Mouse (Mus musculus) layer of hippocampus, adult 18-20 months (tissue): Measurements from ENCODE around the gene Hist1h2bp. TPM values are rescaled to one million over a fixed set of nuclear protein-coding genes. Genes with fewer than 3 reads are reported as not detected.

Source experiments
- microRNA-seq, 2 experiments: library from miRNA; unstranded; fragments of <30 nt; microRNA quantifications; one replicate each; pipeline ENCODE4 v1.2.0; 2021
- total RNA-seq, 2 experiments: library from RNA; stranded (reverse); gene quantifications; 2 replicates each; pipeline ENCODE4 v1.2.3; 2021

Hist1h2bp gene
- total RNA-seq, 2 experiments from 2014 or later: 4.7 to 5.9 TPM

Small RNA genes within 50 kb of the gene (microRNA-seq; reads per million reads assigned to microRNA genes)
- 0 reads per million in 2 experiments for gene Gm19658
- 0 reads per million in 2 experiments for gene Gm44346
- 0 reads per million in 2 experiments for gene Gm44454
- gene Gm44466: 0 reads per million in 2 experiments

Other genes with a start within 250 kb of the Hist1h2bp start
- gene Olfr1366, start 244.7 kb upstream of the Hist1h2bp start, total RNA-seq: not detected
- gene Olfr1535, start 227.6 kb upstream of the Hist1h2bp start, total RNA-seq: not detected
- not detected for gene Olfr1364, start 205.7 kb upstream of the Hist1h2bp start, total RNA-seq
- gene Olfr1362, start 173.4 kb upstream of the Hist1h2bp start, total RNA-seq: not detected
- not detected for gene Olfr11, start 144.9 kb upstream of the Hist1h2bp start, total RNA-seq
- gene Olfr1361, start 124.1 kb upstream of the Hist1h2bp start, total RNA-seq: not detected
- gene Olfr1360, start 110.1 kb upstream of the Hist1h2bp start, total RNA-seq: not detected
- gene Olfr1359, start 89.3 kb upstream of the Hist1h2bp start, total RNA-seq: not detected
- 10 to 100 TPM; 27.6 to 36.7 TPM for gene Hist1h2bl, start 71.3 kb upstream of the Hist1h2bp start, total RNA-seq
- gene Hist1h2ai, start 71.0 kb upstream of the Hist1h2bp start, total RNA-seq: 10 to 100 TPM in 1 of 2 experiments, 1 to 10 TPM in 1; 8.2 to 48.5 TPM
- gene Hist1h3h, start 69.8 kb upstream of the Hist1h2bp start, total RNA-seq: 10 to 100 TPM; 48.4 to 55.7 TPM
- gene Hist1h2bm, start 65.4 kb upstream of the Hist1h2bp start, total RNA-seq: 1 to 10 TPM; 2.9 to 3.3 TPM
- gene Hist1h4j, start 52.4 kb upstream of the Hist1h2bp start, total RNA-seq: 10 to 100 TPM; 14.8 to 23.1 TPM
- 100 to 1,000 TPM; 282 to 318 TPM for gene Hist1h4k, start 37.0 kb upstream of the Hist1h2bp start, total RNA-seq
- gene Hist1h2ak, start 33.6 kb upstream of the Hist1h2bp start, total RNA-seq: 10 to 100 TPM; 11.8 to 15.2 TPM
- gene Hist1h2bn, start 33.3 kb upstream of the Hist1h2bp start, total RNA-seq: 1 to 10 TPM; 2.7 to 6.6 TPM
- gene Hist1h1b, start 6.8 kb upstream of the Hist1h2bp start, total RNA-seq: 1 to 10 TPM; 4.4 to 4.9 TPM
- gene Hist1h3i, start 4.1 kb upstream of the Hist1h2bp start, total RNA-seq: 10 to 100 TPM; 45.5 to 56.3 TPM
- not detected for gene Hist1h2an, start 243 bp upstream of the Hist1h2bp start, total RNA-seq
- gene Hist1h2bq, start 22.7 kb downstream of the Hist1h2bp start, total RNA-seq: 10 to 100 TPM; 36.0 to 39.2 TPM
- gene Hist1h2ao, start 23.0 kb downstream of the Hist1h2bp start, total RNA-seq: 10 to 100 TPM; 10.7 to 27.7 TPM
- gene Hist1h4m, start 24.3 kb downstream of the Hist1h2bp start, total RNA-seq: 100 to 1,000 TPM; 262 to 266 TPM
- 10 to 100 TPM; 39.3 to 58.5 TPM for gene Hist1h4n, start 44.7 kb downstream of the Hist1h2bp start, total RNA-seq
- gene Hist1h2ap, start 46.0 kb downstream of the Hist1h2bp start, total RNA-seq: 10 to 100 TPM in 1 of 2 experiments, not detected in 1; 24.8 TPM
- gene Hist1h2br, start 46.3 kb downstream of the Hist1h2bp start, total RNA-seq: 10 to 100 TPM; 36.0 to 38.4 TPM
- 1 to 10 TPM; 2.5 to 2.9 TPM for gene Zfp184, start 157.6 kb downstream of the Hist1h2bp start, total RNA-seq
- gene Pom121l2, start 193.7 kb downstream of the Hist1h2bp start, total RNA-seq: under 1 TPM in 1 of 2 experiments, not detected in 1; 0.12 TPM
- 1 to 10 TPM in 1 of 2 experiments, under 1 TPM in 1; 0.58 to 1.3 TPM for gene Prss16, start 222.3 kb downstream of the Hist1h2bp start, total RNA-seq
- gene Hist1h2ah, start 248.1 kb downstream of the Hist1h2bp start, total RNA-seq: 10 to 100 TPM in 1 of 2 experiments, 1 to 10 TPM in 1; 4.9 to 45.9 TPM
- gene Hist1h2bk, start 248.4 kb downstream of the Hist1h2bp start, total RNA-seq: 10 to 100 TPM; 11.4 to 16.1 TPM